Mouse (Mus musculus) liver, embryonic 13.5 days (tissue): Measurements from ENCODE around the gene Tmco5. TPM values are rescaled to one million over a fixed set of nuclear protein-coding genes. Genes with fewer than 3 reads are reported as not detected.

ENCODE experiments used
- ATAC-seq: fragments of 200-750 bp; cut with Nextera tagmentation; 2 replicates; pipeline ENCODE4 v1.8.0; 2017; ENCODE audit warnings: low read depth, mild to moderate bottlenecking, moderate number of reproducible peaks, moderate library complexity
- DNase-seq: peaks from one replicate; pipeline ENCODE4 v3.0.0; 2022
- H3K27ac ChIP-seq: fragments of 300-500 bp; sonication (generic); 2 replicates; pipeline ENCODE4 v1.5.1; 2015; ENCODE audit warnings: moderate library complexity, mild to moderate bottlenecking, inconsistent platforms
- H3K27me3 ChIP-seq: fragments of 300-500 bp; sonication (generic); 2 replicates; pipeline ENCODE4 v1.6.1; 2015; ENCODE audit warnings: mild to moderate bottlenecking, inconsistent platforms
- H3K36me3 ChIP-seq: fragments of 300-500 bp; sonication (generic); 2 replicates; pipeline ENCODE4 v1.6.1; 2015; ENCODE audit warnings: mild to moderate bottlenecking, inconsistent platforms
- H3K4me1 ChIP-seq: fragments of 300-500 bp; sonication (generic); replicated peaks from 2 replicates; pipeline ENCODE4 v1.6.1; 2015; ENCODE audit warnings: inconsistent platforms
- H3K4me2 ChIP-seq: fragments of 300-500 bp; sonication (generic); 2 replicates; pipeline ENCODE4 v1.6.1; 2015; ENCODE audit warnings: inconsistent platforms, mild to moderate bottlenecking, moderate library complexity
- H3K4me3 ChIP-seq: fragments of 300-500 bp; sonication (generic); replicated peaks from 2 replicates; pipeline ENCODE4 v1.5.1; 2015; ENCODE audit warnings: mild to moderate bottlenecking, inconsistent platforms
- H3K9ac ChIP-seq: fragments of 300-500 bp; sonication (generic); 2 replicates; pipeline ENCODE4 v1.6.1; 2015; ENCODE audit warnings: mild to moderate bottlenecking, inconsistent platforms
- H3K9me3 ChIP-seq: fragments of 300-500 bp; sonication (generic); replicated peaks from 2 replicates; pipeline ENCODE4 v1.6.1; 2016; ENCODE audit warnings: inconsistent platforms
- WGBS: fragments of 180-500 bp; shearing (Covaris S2); methylation state at CpG from one replicate; pipeline ENCODE4 v1.1.7; 2015; ENCODE audit not compliant: insufficient replicate concordance; 5-methylcytosine and 5-hydroxymethylcytosine counted together
- polyA plus RNA-seq: library from polyadenylated mRNA; unstranded; fragments of >200 nt; fragmentation: Nextera tagmentation; extraction: Ambion mirVana; gene quantifications from 2 replicates; pipeline ENCODE4 v1.2.1, GENCODE M21; 2015

The Tmco5 gene
- polyA plus RNA-seq = not detected in 2 replicates

DNA sequence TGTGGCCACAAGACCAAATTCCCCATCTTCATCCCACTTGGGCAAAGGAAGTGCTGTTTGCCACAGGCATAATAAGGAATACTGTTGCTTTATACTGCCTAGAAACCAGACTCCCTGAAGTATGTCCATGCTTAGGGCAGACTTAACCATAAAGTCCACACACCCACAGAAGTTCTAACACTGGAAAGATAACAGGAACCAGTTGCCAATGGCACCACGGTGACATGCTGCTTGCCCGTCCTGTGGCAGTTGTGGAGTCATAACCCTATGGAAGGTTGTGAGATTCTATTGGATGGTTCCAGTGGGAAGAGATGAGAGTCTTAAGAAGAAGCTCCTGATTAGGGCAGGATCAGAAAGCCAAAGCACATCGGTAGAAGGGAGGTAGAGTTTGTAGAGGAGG lies at the start of gene Tmco5:
Gene Tmco5 (plus strand): TSS at position 301 of the 400 bp plus-strand sequence.
- no peaks in the 10 kb centered on the region for H3K36me3 ChIP-seq
- H3K9me3 ChIP-seq = no peaks in the 10 kb centered on the region
- no peak within 1 kb of the TSS for H3K4me2 ChIP-seq
- H3K9ac ChIP-seq = no peak within 1 kb of the TSS
- no peaks in the 10 kb centered on the region for H3K4me1 ChIP-seq
- H3K4me3 ChIP-seq = no peak within 1 kb of the TSS
- H3K27me3 ChIP-seq = no peaks in the 10 kb centered on the region
- DNase-seq (no peak), ATAC-seq (no peak)
- H3K27ac ChIP-seq = no peak within 1 kb of the TSS
- WGBS = 70% methylated on average over 3 of the region's 3 CpGs

DNA sequence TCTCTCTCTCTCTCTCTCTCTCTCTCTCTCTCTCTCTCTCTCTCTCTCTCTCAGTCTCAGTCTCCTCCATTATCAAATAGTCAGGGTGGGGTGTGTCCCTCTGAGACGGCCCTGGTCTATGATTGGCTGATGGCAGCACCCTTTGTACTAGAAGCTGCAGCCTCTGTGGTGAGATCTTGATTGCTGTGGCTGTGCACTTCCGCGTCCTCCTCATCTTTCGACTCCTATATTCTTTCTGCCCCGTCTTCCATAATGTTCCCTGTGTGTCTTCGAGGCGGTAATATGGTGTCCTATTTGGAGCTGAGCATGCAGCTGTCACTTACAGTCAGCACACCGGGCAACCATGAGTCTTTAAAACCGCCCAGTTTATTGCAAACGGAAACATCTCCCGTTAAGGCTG lies 46.6 kb upstream of the Tmco5 start:
- ATAC-seq (no peak), DNase-seq (no peak)
- Histone ChIP-seq H3K4me3 (no peak overlapping the region), H3K9ac (no peak overlapping the region), H3K9me3 (no peaks in the 10 kb centered on the region), H3K27me3 (no peaks in the 10 kb centered on the region), H3K4me1 (no peaks in the 10 kb centered on the region), H3K4me2 (no peak overlapping the region), H3K36me3 (no peaks in the 10 kb centered on the region), H3K27ac (no peak overlapping the region)
- WGBS = 65% methylated on average over 11 of the region's 11 CpGs

DNA sequence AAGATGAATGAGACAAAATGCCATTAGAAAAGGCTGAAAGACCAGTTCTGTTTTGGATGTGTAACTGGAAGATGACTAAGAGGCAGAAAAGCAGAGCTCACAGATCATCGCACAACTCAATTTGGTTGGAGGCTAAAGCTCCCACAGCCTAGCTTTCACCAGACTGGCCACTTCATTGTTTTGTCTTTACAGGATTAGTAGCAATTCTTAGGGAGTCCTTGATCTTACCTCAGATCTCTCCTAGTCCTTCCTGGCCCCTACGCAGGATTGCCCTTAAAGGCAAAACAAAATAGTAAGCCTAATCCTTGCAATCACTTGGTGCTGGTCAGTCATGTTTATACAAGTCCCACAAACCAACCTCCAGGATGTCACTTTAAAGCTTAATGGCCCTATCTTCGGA lies 40.7 kb upstream of the Tmco5 start:
- WGBS = 43% methylated on average over 3 of the region's 3 CpGs
- Histone ChIP-seq H3K4me2 (no peak overlapping the region), H3K9ac (no peak overlapping the region), H3K4me1 (no peaks in the 10 kb centered on the region), H3K9me3 (no peaks in the 10 kb centered on the region), H3K36me3 (no peaks in the 10 kb centered on the region), H3K27ac (no peak overlapping the region), H3K27me3 (no peaks in the 10 kb centered on the region), H3K4me3 (no peak overlapping the region)
- no peak for ATAC-seq
- no peak for DNase-seq

DNA sequence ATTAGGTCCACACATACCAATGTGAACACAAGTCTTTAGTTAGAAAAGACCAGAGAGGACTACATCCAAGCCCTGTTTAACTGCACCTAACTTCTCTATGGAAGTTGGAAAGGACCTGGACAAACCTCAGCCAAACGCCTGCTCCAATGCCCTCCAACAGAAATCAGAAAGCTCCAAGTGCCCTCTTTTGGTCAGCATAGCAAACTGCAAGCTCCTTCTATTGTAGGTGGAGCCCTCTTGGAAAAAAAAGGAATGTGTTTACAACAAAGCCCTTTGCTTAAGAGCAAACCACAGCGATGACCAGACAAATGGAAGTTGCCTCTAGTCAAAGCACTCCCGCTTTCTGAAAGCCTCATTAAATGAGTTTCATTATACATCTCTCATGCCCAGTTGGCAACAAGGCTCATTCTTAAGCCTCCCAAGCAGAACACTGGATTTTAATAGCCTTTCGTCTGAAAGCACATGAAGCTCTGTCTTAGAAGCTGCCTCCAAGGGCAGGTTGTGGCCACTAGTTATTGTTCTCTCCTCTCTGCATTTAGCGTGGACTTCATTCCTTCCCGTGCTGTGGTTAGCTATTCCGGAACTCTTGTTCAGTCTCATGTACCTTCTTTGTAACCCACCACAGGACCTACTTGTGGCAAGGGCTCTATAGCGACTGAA lies 39.8 kb upstream of the Tmco5 start:
- DNase-seq (no peak), ATAC-seq (no peak)
- Histone ChIP-seq H3K9ac (no peak overlapping the region), H3K36me3 (no peaks in the 10 kb centered on the region), H3K4me1 (no peaks in the 10 kb centered on the region), H3K4me2 (no peak overlapping the region), H3K9me3 (no peaks in the 10 kb centered on the region), H3K4me3 (no peak overlapping the region), H3K27me3 (no peaks in the 10 kb centered on the region), H3K27ac (no peak overlapping the region)
- 34% methylated on average over 8 of the region's 8 CpGs for WGBS

DNA sequence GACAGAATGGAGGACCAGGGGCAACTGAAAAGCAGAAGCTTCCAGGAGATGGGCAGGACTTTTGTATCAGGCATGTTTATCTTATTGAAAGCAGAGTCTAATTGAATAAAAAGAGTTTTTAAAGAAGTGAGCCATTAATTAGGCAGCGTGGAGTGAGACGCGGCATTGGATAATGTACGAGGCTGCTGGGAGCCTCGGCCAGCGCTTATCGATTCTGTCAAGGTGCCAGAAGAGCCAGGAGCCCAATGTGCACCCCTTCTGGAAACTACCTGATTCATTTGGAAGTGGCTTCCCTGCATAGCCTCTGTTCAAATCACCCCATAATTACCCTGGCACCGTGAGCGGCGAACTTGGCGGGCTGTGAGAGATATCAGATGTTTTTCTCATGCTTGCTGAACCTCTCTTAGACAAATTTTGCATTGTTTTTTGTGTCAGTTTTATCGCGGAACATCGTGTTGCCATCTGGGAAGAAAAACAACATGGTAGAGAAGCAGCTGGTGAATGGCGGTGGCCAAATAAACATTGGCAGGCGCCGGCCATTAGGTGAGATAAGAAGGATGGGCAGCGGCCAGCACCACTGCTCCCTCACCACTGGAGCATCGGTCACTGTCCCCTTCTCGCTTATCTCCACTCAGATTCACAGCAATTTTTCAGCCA lies 28.4 kb upstream of the Tmco5 start:
- ATAC-seq (no peak), DNase-seq (no peak)
- Histone ChIP-seq H3K27me3 (no peaks in the 10 kb centered on the region), H3K4me3 (no peak overlapping the region), H3K36me3 (no peaks in the 10 kb centered on the region), H3K9ac (no peak overlapping the region), H3K4me1 (no peaks in the 10 kb centered on the region), H3K9me3 (no peaks in the 10 kb centered on the region), H3K4me2 (no peak overlapping the region), H3K27ac (no peak overlapping the region)
- 76% methylated on average over 20 of the region's 20 CpGs for WGBS

DNA sequence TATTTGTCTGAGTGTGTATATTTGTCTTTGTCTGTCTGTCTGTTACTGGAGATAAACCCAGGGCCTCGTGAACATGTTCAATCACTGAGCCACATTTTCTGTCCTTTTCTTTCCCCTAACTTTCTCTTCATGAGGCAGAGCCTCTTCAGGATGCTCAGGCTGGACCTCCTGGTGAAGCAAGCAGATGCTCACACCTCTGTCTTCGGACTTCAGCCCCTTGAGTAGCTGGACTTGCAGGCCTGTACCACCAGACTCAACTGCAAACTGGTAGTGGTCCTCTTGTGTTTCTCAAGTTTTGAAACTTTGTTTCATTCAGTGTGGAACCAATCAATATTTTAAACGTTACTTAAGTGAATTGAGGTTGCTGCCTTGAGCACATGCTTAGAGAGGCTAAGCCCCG lies 27.1 kb upstream of the Tmco5 start:
- no peak overlapping the region for H3K27ac ChIP-seq

DNA sequence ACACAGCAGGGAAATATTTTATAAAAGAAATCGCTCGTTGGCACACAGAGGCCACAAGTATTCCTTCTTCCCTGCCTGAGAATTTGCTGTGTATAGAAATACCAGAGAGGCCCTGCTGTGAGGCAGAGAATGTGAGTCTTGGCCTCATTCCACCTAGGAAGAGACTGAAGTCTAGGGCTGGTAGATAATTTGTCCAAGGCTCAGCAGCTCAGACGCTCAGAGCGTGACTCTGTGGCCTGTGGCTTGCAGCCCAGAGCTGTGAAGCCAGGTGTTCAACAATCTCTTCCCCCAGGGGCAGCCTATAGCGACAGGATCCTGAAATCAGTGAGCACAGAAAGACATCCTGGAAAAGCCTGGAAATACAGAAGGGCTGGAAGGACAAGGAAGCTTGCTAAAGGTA lies 26.2 kb upstream of the Tmco5 start:
- Histone ChIP-seq H3K36me3 (no peaks in the 10 kb centered on the region), H3K27me3 (no peaks in the 10 kb centered on the region), H3K9me3 (no peaks in the 10 kb centered on the region), H3K4me3 (no peak overlapping the region), H3K4me1 (no peaks in the 10 kb centered on the region), H3K4me2 (no peak overlapping the region), H3K9ac (no peak overlapping the region), H3K27ac (no peak overlapping the region)
- WGBS = 55% methylated on average over 5 of the region's 5 CpGs
- DNase-seq (no peak), ATAC-seq (no peak)

More for the DNA sequence above, 27.1 kb upstream of the Tmco5 start:
- no peak for ATAC-seq
- no peaks in the 10 kb centered on the region for H3K9me3 ChIP-seq
- no peaks in the 10 kb centered on the region for H3K36me3 ChIP-seq
- no peak for DNase-seq
- H3K4me1 ChIP-seq = no peaks in the 10 kb centered on the region
- 42% methylated on average over 4 of the region's 4 CpGs for WGBS
- H3K9ac ChIP-seq = no peak overlapping the region
- no peaks in the 10 kb centered on the region for H3K27me3 ChIP-seq
- no peak overlapping the region for H3K4me2 ChIP-seq
- no peak overlapping the region for H3K4me3 ChIP-seq

DNA sequence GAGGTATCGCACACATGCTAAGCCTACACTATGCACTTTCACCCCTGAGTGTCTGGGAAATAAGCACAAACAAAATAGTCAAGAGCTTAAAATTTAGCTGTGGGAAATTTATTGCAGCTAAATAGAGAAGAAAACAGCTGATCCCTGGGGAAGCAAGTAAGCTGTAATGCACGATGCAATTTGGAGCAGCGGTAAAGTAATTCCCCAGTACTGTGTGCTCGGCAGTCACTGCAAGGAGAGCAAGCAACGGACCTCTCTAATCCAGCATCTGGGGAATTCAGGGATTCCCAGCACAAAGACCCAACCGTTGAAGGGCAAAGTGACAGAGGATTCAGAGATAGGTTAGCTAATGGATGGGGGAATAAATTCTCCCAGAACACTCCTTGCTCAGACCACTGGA lies 19.8 kb upstream of the Tmco5 start:
- ATAC-seq = no peak
- Histone ChIP-seq H3K4me3 (no peak overlapping the region), H3K27ac (no peak overlapping the region), H3K9me3 (no peaks in the 10 kb centered on the region), H3K27me3 (no peaks in the 10 kb centered on the region), H3K4me2 (no peak overlapping the region), H3K9ac (no peak overlapping the region), H3K36me3 (no peaks in the 10 kb centered on the region), H3K4me1 (no peaks in the 10 kb centered on the region)
- 61% methylated on average over 6 of the region's 6 CpGs for WGBS
- no peak for DNase-seq

DNA sequence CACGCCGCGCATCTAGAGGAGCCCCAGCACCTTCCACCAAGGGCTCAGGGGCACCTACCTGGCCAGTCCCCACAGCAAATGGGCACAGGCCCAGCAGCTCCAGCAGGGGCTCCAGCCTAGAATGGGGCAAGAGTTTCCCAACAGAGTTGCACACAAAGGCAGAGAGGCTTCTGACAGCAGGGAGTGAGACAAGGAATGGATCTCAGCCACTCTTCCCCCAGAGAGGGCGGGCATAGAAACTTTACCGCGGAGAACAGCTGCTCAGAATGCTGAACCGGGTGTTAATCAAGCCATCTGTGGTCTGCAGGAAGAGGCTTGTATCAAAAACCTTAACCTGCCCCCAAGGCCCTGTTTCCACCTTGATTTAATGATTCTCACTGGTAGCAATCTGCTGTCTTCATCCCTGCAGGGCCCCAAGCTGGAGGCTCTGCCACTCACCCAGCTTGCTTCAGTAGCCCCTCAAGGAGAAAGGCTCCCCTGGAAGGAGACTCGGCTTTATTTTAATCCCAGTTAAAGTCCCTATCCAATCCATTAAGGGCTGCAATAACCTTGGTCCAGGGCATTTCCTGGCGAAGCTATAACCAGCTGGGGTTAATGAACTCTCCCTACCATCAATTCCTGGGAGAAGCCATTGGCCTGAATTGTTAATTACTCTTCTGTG lies 1.4 kb upstream of the Tmco5 start:
- no peaks in the 10 kb centered on the region for H3K9me3 ChIP-seq
- DNase-seq = no peak
- no peaks in the 10 kb centered on the region for H3K27me3 ChIP-seq
- WGBS = 47% methylated on average over 9 of the region's 9 CpGs
- H3K4me1 ChIP-seq = no peaks in the 10 kb centered on the region
- no peak overlapping the region for H3K9ac ChIP-seq
- no peaks in the 10 kb centered on the region for H3K36me3 ChIP-seq
- no peak overlapping the region for H3K4me2 ChIP-seq
- no peak for ATAC-seq
- H3K4me3 ChIP-seq = no peak overlapping the region
- H3K27ac ChIP-seq = no peak overlapping the region

DNA sequence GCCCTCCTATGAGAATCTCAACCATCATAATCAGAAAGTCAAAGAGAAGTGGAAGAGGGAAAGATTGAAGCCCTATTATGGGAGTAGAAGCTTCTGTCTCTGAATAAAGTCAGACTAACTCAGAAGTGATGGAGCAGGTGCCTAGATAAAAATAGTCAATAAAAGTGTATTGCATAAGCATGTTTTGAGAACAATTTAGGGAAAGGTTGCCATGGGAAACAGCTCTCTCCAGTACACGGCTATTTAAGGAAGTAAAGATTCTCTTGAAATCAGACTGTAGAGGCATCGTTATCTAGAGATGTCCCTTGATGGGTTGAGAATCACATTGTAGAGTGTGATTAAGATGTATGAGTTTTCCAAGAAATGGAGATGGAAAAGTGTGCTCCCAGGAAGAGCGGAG lies 1.2 kb downstream of the Tmco5 start:
- no peaks in the 10 kb centered on the region for H3K27me3 ChIP-seq
- WGBS = 64% methylated on average over 3 of the region's 3 CpGs
- no peaks in the 10 kb centered on the region for H3K36me3 ChIP-seq
- H3K27ac ChIP-seq = no peak overlapping the region
- no peaks in the 10 kb centered on the region for H3K4me1 ChIP-seq
- H3K4me2 ChIP-seq = no peak overlapping the region
- H3K9me3 ChIP-seq = no peaks in the 10 kb centered on the region
- no peak overlapping the region for H3K9ac ChIP-seq
- H3K4me3 ChIP-seq = no peak overlapping the region
- DNase-seq (no peak), ATAC-seq (no peak)

DNA sequence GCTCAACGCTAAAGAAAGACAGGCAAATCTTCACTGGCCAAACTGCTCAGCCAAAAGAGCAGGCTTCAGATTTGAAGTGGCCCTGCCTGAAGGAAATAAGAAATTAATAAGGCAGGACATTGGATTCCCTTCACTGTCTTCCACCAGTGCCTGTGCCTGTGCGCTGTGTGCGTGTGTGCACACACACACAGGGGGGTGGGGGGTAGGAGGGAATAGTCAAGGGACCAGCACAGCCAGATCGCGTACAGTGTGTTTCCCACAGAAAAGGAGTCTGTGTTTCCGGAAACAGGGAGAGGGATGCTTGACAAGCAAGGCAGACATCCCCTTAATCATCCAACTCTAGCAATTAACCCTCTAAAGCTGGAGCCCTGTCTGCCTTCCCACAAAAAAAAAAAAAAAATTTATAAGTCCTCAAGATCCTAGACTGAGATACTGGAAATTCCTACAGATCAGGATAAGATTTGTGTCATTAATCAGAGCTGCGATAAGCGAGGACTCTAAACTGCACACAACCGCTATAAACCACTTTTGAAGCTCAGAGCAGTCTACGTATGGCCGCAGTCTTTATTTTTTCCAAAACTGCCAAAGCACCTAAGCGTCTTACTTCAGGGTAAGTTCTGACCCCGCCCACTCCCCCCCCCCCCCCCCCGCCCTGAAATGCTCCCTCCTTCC lies 15.0 kb downstream of the Tmco5 start:
- no peaks in the 10 kb centered on the region for H3K36me3 ChIP-seq
- no peaks in the 10 kb centered on the region for H3K4me1 ChIP-seq
- H3K4me3 ChIP-seq = no peak overlapping the region
- H3K9ac ChIP-seq = no peak overlapping the region
- DNase-seq (no peak), ATAC-seq (no peak)
- no peak overlapping the region for H3K4me2 ChIP-seq
- no peaks in the 10 kb centered on the region for H3K9me3 ChIP-seq
- no peak overlapping the region for H3K27ac ChIP-seq
- H3K27me3 ChIP-seq = no peaks in the 10 kb centered on the region
- 40% methylated on average over 13 of the region's 14 CpGs for whole genome bisulfite sequencing
